Mouse (Mus musculus) neural tube, embryonic 11.5 days (tissue): ENCODE results near the gene Smpd3. TPM values are rescaled to one million over a fixed set of nuclear protein-coding genes. Genes with fewer than 3 reads are reported as not detected.
"Not testable (repeated sequence)": the region's sequence is repeated elsewhere in the genome, so short reads cannot be mapped to it uniquely, and the experiment has no call there.

ENCODE experiments used
- ATAC-seq: fragments of 200-750 bp; cut with Nextera tagmentation; 2 replicates; pipeline ENCODE4 v1.8.0; 2017; ENCODE audit warnings: moderate number of reproducible peaks, mild to moderate bottlenecking, moderate TSS enrichment, moderate library complexity; ENCODE audit not compliant: insufficient read depth, low FRiP score, low TSS enrichment
- DNase-seq: peaks from one replicate; pipeline ENCODE4 v3.0.0-alpha.2; 2015; ENCODE audit warnings: low spot score
- H3K27ac ChIP-seq: fragments of 300-500 bp; sonication (generic); 2 replicates; pipeline ENCODE4 v1.5.1; 2014; ENCODE audit warnings: low read depth, mild to moderate bottlenecking, low read length
- H3K27me3 ChIP-seq: fragments of 300-500 bp; sonication (generic); 2 replicates; pipeline ENCODE4 v1.6.1; 2014; ENCODE audit warnings: mild to moderate bottlenecking, low read length, mixed read lengths; ENCODE audit not compliant: control insufficient read depth, insufficient read depth
- H3K36me3 ChIP-seq: fragments of 300-500 bp; sonication (generic); 2 replicates; pipeline ENCODE4 v1.6.1; 2014; ENCODE audit warnings: mild to moderate bottlenecking, low read length, moderate library complexity, mixed read lengths; ENCODE audit not compliant: control insufficient read depth, insufficient read depth
- H3K4me1 ChIP-seq: fragments of 300-500 bp; sonication (generic); 2 replicates; pipeline ENCODE4 v1.6.1; 2014; ENCODE audit warnings: low read length, mixed read lengths; ENCODE audit not compliant: control insufficient read depth, insufficient read depth
- H3K4me2 ChIP-seq: fragments of 300-500 bp; sonication (generic); 2 replicates; pipeline ENCODE4 v1.6.1; 2014; ENCODE audit warnings: low read depth, mild to moderate bottlenecking, moderate library complexity
- H3K4me3 ChIP-seq: fragments of 300-500 bp; sonication (generic); 2 replicates; pipeline ENCODE4 v1.5.1; 2014; ENCODE audit warnings: low read depth, low read length
- H3K9ac ChIP-seq: fragments of 300-500 bp; sonication (generic); 2 replicates; pipeline ENCODE4 v1.6.1; 2014; ENCODE audit warnings: mild to moderate bottlenecking, low read length
- H3K9me3 ChIP-seq: fragments of 300-500 bp; sonication (generic); 2 replicates; pipeline ENCODE4 v1.6.1; 2016; ENCODE audit warnings: low read length; ENCODE audit not compliant: control insufficient read depth
- WGBS: fragments of 180-500 bp; shearing (Covaris S2); extraction: QIAGEN DNeasy Blood & Tissue Kit; methylation state at CpG from one replicate; pipeline ENCODE4 v1.1.7; 2014; 5-methylcytosine and 5-hydroxymethylcytosine counted together
- polyA plus RNA-seq: library from polyadenylated mRNA; unstranded; fragments of >200 nt; fragmentation: Nextera tagmentation; extraction: Ambion mirVana; gene quantifications from 2 replicates; pipeline ENCODE4 v1.2.1, GENCODE M21; 2014

Gene Smpd3
- polyA plus RNA-seq, 1 experiment from 2014 or later: 19.6 TPM

GRCm38 (mm10) chr8:106306711-106307248 is 31.0 kb downstream of the Smpd3 start:
- not testable (repeated sequence) for H3K9me3 ChIP-seq, H3K36me3 ChIP-seq, H3K27ac ChIP-seq, H3K9ac ChIP-seq, H3K4me3 ChIP-seq, DNase-seq, ATAC-seq, H3K4me1 ChIP-seq, H3K4me2 ChIP-seq, H3K27me3 ChIP-seq
- WGBS: 48% methylated on average over 2 of the region's 2 CpGs

GRCm38 (mm10) chr8:106306076-106306475 is 31.7 kb downstream of the Smpd3 start:
- H3K4me3 ChIP-seq: no peak overlapping the region
- no peak for ATAC-seq
- DNase-seq: no peak
- H3K4me2 ChIP-seq: no peak overlapping the region
- H3K9me3 ChIP-seq: no peaks in the 10 kb centered on the region
- H3K36me3 ChIP-seq: no peaks in the 10 kb centered on the region
- H3K4me1 ChIP-seq: 0 out of 2 replicates have a peak, but pooled peaks cover 1% of the 10 kb centered on the region
- 87% methylated on average over 1 of the region's 1 CpGs for WGBS
- H3K27ac ChIP-seq: no peak overlapping the region
- no peak overlapping the region for H3K9ac ChIP-seq
- no peaks in the 10 kb centered on the region for H3K27me3 ChIP-seq

- Histone ChIP-seq H3K9ac (no peak overlapping the region), H3K4me2 (no peak overlapping the region), H3K4me3 (no peak overlapping the region), H3K4me1 (0 out of 2 replicates have a peak, but pooled peaks cover 2% of the 10 kb centered on the region), H3K36me3 (no peaks in the 10 kb centered on the region), H3K27ac (no peak overlapping the region), H3K9me3 (no peaks in the 10 kb centered on the region), H3K27me3 (no peaks in the 10 kb centered on the region)
- ATAC-seq (no peak), DNase-seq (no peak)
- WGBS: 97% methylated on average over 3 of the region's 3 CpGs
These were observed 32.5 kb downstream of the Smpd3 start for GRCm38 (mm10) chr8:106305301-106305700.

GRCm38 (mm10) chr8:106304321-106304720 is 33.5 kb downstream of the Smpd3 start:
- no peak overlapping the region for H3K4me2 ChIP-seq
- no peaks in the 10 kb centered on the region for H3K9me3 ChIP-seq
- H3K4me3 ChIP-seq: no peak overlapping the region
- no peaks in the 10 kb centered on the region for H3K36me3 ChIP-seq
- 89% methylated on average over 6 of the region's 6 CpGs for WGBS
- 0 out of 2 replicates have a peak, but pooled peaks cover 2% of the 10 kb centered on the region for H3K4me1 ChIP-seq
- no peak for ATAC-seq
- H3K9ac ChIP-seq: no peak overlapping the region
- DNase-seq: no peak
- H3K27ac ChIP-seq: no peak overlapping the region
- H3K27me3 ChIP-seq: no peaks in the 10 kb centered on the region

GRCm38 (mm10) chr8:106300739-106301715 is 36.8 kb downstream of the Smpd3 start:
- H3K36me3 ChIP-seq: no peaks in the 10 kb centered on the region
- ATAC-seq: peak; percentile 27; the same call in 1 of the 2 replicates
- no peak overlapping the region for H3K9ac ChIP-seq
- no peak overlapping the region for H3K4me3 ChIP-seq
- peaks cover 2% of the 10 kb centered on the region; the same call in 1 of the 2 replicates for H3K4me1 ChIP-seq
- H3K27ac ChIP-seq: peak overlapping the region; percentile 28; the same call in 1 of the 2 replicates
- no peak overlapping the region for H3K4me2 ChIP-seq
- H3K27me3 ChIP-seq: no peaks in the 10 kb centered on the region
- WGBS: 76% methylated on average over 9 of the region's 9 CpGs
- DNase-seq: no peak
- no peaks in the 10 kb centered on the region for H3K9me3 ChIP-seq

GRCm38 (mm10) chr8:106299686-106300085 is 38.1 kb downstream of the Smpd3 start:
- Histone ChIP-seq H3K27ac (no peak overlapping the region), H3K4me3 (no peak overlapping the region), H3K36me3 (no peaks in the 10 kb centered on the region), H3K9me3 (no peaks in the 10 kb centered on the region), H3K9ac (no peak overlapping the region), H3K27me3 (no peaks in the 10 kb centered on the region), H3K4me1 (peaks cover 2% of the 10 kb centered on the region; the same call in 1 of the 2 replicates), H3K4me2 (no peak overlapping the region)
- DNase-seq (no peak), ATAC-seq (no peak)
- WGBS: 85% methylated on average over 3 of the region's 3 CpGs

GRCm38 (mm10) chr8:106298846-106299245 is 38.9 kb downstream of the Smpd3 start:
- no peak for DNase-seq
- H3K27ac ChIP-seq: no peak overlapping the region
- H3K4me3 ChIP-seq: no peak overlapping the region
- H3K4me2 ChIP-seq: no peak overlapping the region
- WGBS: 76% methylated on average over 1 of the region's 1 CpGs
- no peaks in the 10 kb centered on the region for H3K9me3 ChIP-seq
- H3K36me3 ChIP-seq: no peaks in the 10 kb centered on the region
- no peaks in the 10 kb centered on the region for H3K27me3 ChIP-seq
- H3K9ac ChIP-seq: no peak overlapping the region
- H3K4me1 ChIP-seq: peaks cover 2% of the 10 kb centered on the region; the same call in 1 of the 2 replicates
- ATAC-seq: no peak

GRCm38 (mm10) chr8:106298261-106298660 is 39.5 kb downstream of the Smpd3 start:
- Histone ChIP-seq H3K4me1 (peaks cover 2% of the 10 kb centered on the region; the same call in 1 of the 2 replicates), H3K27ac (no peak overlapping the region), H3K4me3 (no peak overlapping the region), H3K4me2 (no peak overlapping the region), H3K36me3 (no peaks in the 10 kb centered on the region), H3K27me3 (no peaks in the 10 kb centered on the region), H3K9me3 (no peaks in the 10 kb centered on the region), H3K9ac (no peak overlapping the region)
- ATAC-seq (no peak), DNase-seq (no peak)
- WGBS: 75% methylated on average over 5 of the region's 5 CpGs
